Mouse (Mus musculus) spleen, adult 2 months (tissue): Measurements from ENCODE around the gene Tapt1.

Experiments used
- CTCF ChIP-seq: fragments of 200-500 bp; IDR thresholded peaks from 2 replicates; pipeline ENCODE4 v1.5.1; 2011; ENCODE audit warnings: mild to moderate bottlenecking, inconsistent platforms; ENCODE audit not compliant: insufficient read depth, insufficient read length, insufficient replicate concordance; ENCODE audit errors: extremely low read depth
- POLR2A ChIP-seq: fragments of 200-500 bp; IDR thresholded peaks from 2 replicates; pipeline ENCODE4 v1.6.1; 2011; ENCODE audit warnings: low read depth, low read length, inconsistent platforms

- no peak for TF ChIP-seq CTCF
- no peak for TF ChIP-seq POLR2A
Observed at GRCm38 (mm10) chr5:44225911-44226520, 410 bp downstream of the Tapt1 start.
